Mouse (Mus musculus) neural tube, embryonic 15.5 days (tissue): Measurements from ENCODE around the gene Wrap53. TPM values are rescaled to one million over a fixed set of nuclear protein-coding genes. Genes with fewer than 3 reads are reported as not detected.

Source experiments
- ATAC-seq: fragments of 200-750 bp; cut with Nextera tagmentation; 2 replicates; pipeline ENCODE4 v1.8.0; 2017; ENCODE audit warnings: mild to moderate bottlenecking, moderate TSS enrichment, moderate library complexity; ENCODE audit not compliant: low FRiP score
- H3K27ac ChIP-seq: fragments of 300-500 bp; sonication (generic); replicated peaks from 2 replicates; pipeline ENCODE4 v1.5.1; 2015; ENCODE audit warnings: mild to moderate bottlenecking, inconsistent platforms
- H3K27me3 ChIP-seq: fragments of 300-500 bp; sonication (generic); replicated peaks from 2 replicates; pipeline ENCODE4 v1.6.1; 2015; ENCODE audit warnings: inconsistent platforms
- H3K36me3 ChIP-seq: fragments of 300-500 bp; sonication (generic); 2 replicates; pipeline ENCODE4 v1.6.1; 2015; ENCODE audit warnings: inconsistent platforms
- H3K4me1 ChIP-seq: fragments of 300-500 bp; sonication (generic); 2 replicates; pipeline ENCODE4 v1.6.1; 2015; ENCODE audit warnings: inconsistent platforms
- H3K4me2 ChIP-seq: fragments of 300-500 bp; sonication (generic); 2 replicates; pipeline ENCODE4 v1.6.1; 2015; ENCODE audit warnings: inconsistent platforms, mild to moderate bottlenecking, moderate library complexity
- H3K4me3 ChIP-seq: fragments of 300-500 bp; sonication (generic); replicated peaks from 2 replicates; pipeline ENCODE4 v1.5.1; 2015; ENCODE audit warnings: mild to moderate bottlenecking, inconsistent platforms
- H3K9ac ChIP-seq: fragments of 300-500 bp; sonication (generic); replicated peaks from 2 replicates; pipeline ENCODE4 v1.6.1; 2015; ENCODE audit warnings: mild to moderate bottlenecking, inconsistent platforms
- H3K9me3 ChIP-seq: fragments of 300-500 bp; sonication (generic); replicated peaks from 2 replicates; pipeline ENCODE4 v1.6.1; 2016; ENCODE audit warnings: inconsistent platforms
- WGBS: fragments of 180-500 bp; shearing (Covaris S2); methylation state at CpG from one replicate; pipeline ENCODE4 v1.1.7; 2015; ENCODE audit warnings: mixed read lengths; 5-methylcytosine and 5-hydroxymethylcytosine counted together
- polyA plus RNA-seq: library from polyadenylated mRNA; unstranded; fragments of >200 nt; fragmentation: Nextera tagmentation; extraction: Ambion mirVana; gene quantifications from 2 replicates; pipeline ENCODE4 v1.2.1, GENCODE M21; 2015

Gene Wrap53
- polyA plus RNA-seq, 1 experiment from 2014 or later: 18.8 TPM

GRCm38 (mm10) chr11:69613553-69614256 lies 33.6 kb upstream of the Wrap53 start:
- 0 out of 2 replicates have a peak, but pooled peaks cover 4% of the 10 kb centered on the region for H3K27me3 ChIP-seq
- H3K9me3 ChIP-seq: no peaks in the 10 kb centered on the region
- 0 out of 2 replicates have a peak overlapping the region, but pooled peaks have one; percentile 20 for H3K9ac ChIP-seq
- H3K4me3 ChIP-seq: peak overlapping the region; percentile 8; the same call in 1 of the 2 replicates
- peaks cover 5% of the 10 kb centered on the region for H3K4me1 ChIP-seq
- ATAC-seq: no peak
- H3K36me3 ChIP-seq: no peaks in the 10 kb centered on the region
- peak overlapping the region; percentile 36 for H3K4me2 ChIP-seq
- 11% methylated on average over 19 of the region's 19 CpGs for WGBS
- H3K27ac ChIP-seq: peak overlapping the region; percentile 60; the same call in 1 of the 2 replicates

- H3K4me1 ChIP-seq: peaks cover 11% of the 10 kb centered on the region
- ATAC-seq: no peak
- H3K4me2 ChIP-seq: no peak overlapping the region
- no peaks in the 10 kb centered on the region for H3K36me3 ChIP-seq
- H3K9me3 ChIP-seq: no peaks in the 10 kb centered on the region
- WGBS: 70% methylated on average over 4 of the region's 4 CpGs
- H3K27me3 ChIP-seq: 0 out of 2 replicates have a peak, but pooled peaks cover 4% of the 10 kb centered on the region
- no peak overlapping the region for H3K9ac ChIP-seq
- no peak overlapping the region for H3K4me3 ChIP-seq
- H3K27ac ChIP-seq: 0 out of 2 replicates have a peak overlapping the region, but pooled peaks have one; percentile 18
Observed at GRCm38 (mm10) chr11:69610899-69611298, 30.8 kb upstream of the Wrap53 start.

GRCm38 (mm10) chr11:69609416-69609815 lies 29.4 kb upstream of the Wrap53 start:
- H3K9me3 ChIP-seq: no peaks in the 10 kb centered on the region
- no peaks in the 10 kb centered on the region for H3K27me3 ChIP-seq
- H3K36me3 ChIP-seq: no peaks in the 10 kb centered on the region
- 64% methylated on average over 7 of the region's 7 CpGs for WGBS
- no peak overlapping the region for H3K4me3 ChIP-seq
- H3K9ac ChIP-seq: no peak overlapping the region
- H3K4me1 ChIP-seq: peaks cover 14% of the 10 kb centered on the region
- no peak for ATAC-seq
- no peak overlapping the region for H3K27ac ChIP-seq
- H3K4me2 ChIP-seq: no peak overlapping the region

- no peak overlapping the region for H3K9ac ChIP-seq
- H3K4me2 ChIP-seq: no peak overlapping the region
- no peaks in the 10 kb centered on the region for H3K27me3 ChIP-seq
- no peak overlapping the region for H3K4me3 ChIP-seq
- WGBS: 88% methylated on average over 3 of the region's 3 CpGs
- no peak overlapping the region for H3K27ac ChIP-seq
- no peak for ATAC-seq
- H3K4me1 ChIP-seq: peaks cover 20% of the 10 kb centered on the region
- H3K9me3 ChIP-seq: no peaks in the 10 kb centered on the region
- H3K36me3 ChIP-seq: no peaks in the 10 kb centered on the region
Observed at GRCm38 (mm10) chr11:69608525-69608924, 28.5 kb upstream of the Wrap53 start.

GRCm38 (mm10) chr11:69606832-69607231 lies 26.8 kb upstream of the Wrap53 start:
- ATAC-seq: no peak
- Histone ChIP-seq H3K4me1 (peaks cover 27% of the 10 kb centered on the region), H3K36me3 (peaks cover 4% of the 10 kb centered on the region), H3K9me3 (no peaks in the 10 kb centered on the region), H3K9ac (no peak overlapping the region), H3K27me3 (no peaks in the 10 kb centered on the region), H3K4me3 (no peak overlapping the region), H3K4me2 (no peak overlapping the region), H3K27ac (no peak overlapping the region)
- 83% methylated on average over 2 of the region's 2 CpGs for WGBS

- no peaks in the 10 kb centered on the region for H3K9me3 ChIP-seq
- H3K4me3 ChIP-seq: peak overlapping the region; percentile 81
- 66% methylated on average over 2 of the region's 2 CpGs for WGBS
- peaks cover 8% of the 10 kb centered on the region for H3K36me3 ChIP-seq
- H3K27me3 ChIP-seq: no peaks in the 10 kb centered on the region
- peak overlapping the region; percentile 17; the same call in 1 of the 2 replicates for H3K9ac ChIP-seq
- peaks cover 31% of the 10 kb centered on the region for H3K4me1 ChIP-seq
- H3K4me2 ChIP-seq: peak overlapping the region; percentile 95
- no peak for ATAC-seq
- H3K27ac ChIP-seq: peak overlapping the region; percentile 87
Observed at GRCm38 (mm10) chr11:69606491-69606795, 26.4 kb upstream of the Wrap53 start.

- Histone ChIP-seq H3K4me1 (peaks cover 32% of the 10 kb centered on the region), H3K4me2 (peak within 1 kb of the TSS; percentile 95), H3K36me3 (peaks cover 12% of the 10 kb centered on the region), H3K27ac (peak within 1 kb of the TSS; percentile 87), H3K9ac (peak within 1 kb of the TSS; percentile 88), H3K9me3 (no peaks in the 10 kb centered on the region), H3K4me3 (peak within 1 kb of the TSS; percentile 81), H3K27me3 (no peaks in the 10 kb centered on the region)
- ATAC-seq: peak; percentile 92
- WGBS: 2% methylated on average over 31 of the region's 32 CpGs
Observed at GRCm38 (mm10) chr11:69605726-69606490, 25.9 kb upstream of the Wrap53 start, which contains the start of gene Atp1b2. Gene Atp1b2 (minus strand): TSS chr11:69605942.

- Histone ChIP-seq H3K27ac (peak overlapping the region; percentile 87), H3K9me3 (no peaks in the 10 kb centered on the region), H3K9ac (peak overlapping the region; percentile 88), H3K4me3 (peak overlapping the region; percentile 81), H3K36me3 (peaks cover 17% of the 10 kb centered on the region), H3K27me3 (no peaks in the 10 kb centered on the region), H3K4me2 (peak overlapping the region; percentile 95), H3K4me1 (peaks cover 38% of the 10 kb centered on the region)
- ATAC-seq: peak; percentile 67
- WGBS: under 1% methylated on average over 64 of the region's 73 CpGs
Observed at GRCm38 (mm10) chr11:69604795-69605664, 25.0 kb upstream of the Wrap53 start.

- peaks cover 18% of the 10 kb centered on the region for H3K36me3 ChIP-seq
- H3K9me3 ChIP-seq: no peaks in the 10 kb centered on the region
- no peak for ATAC-seq
- H3K4me2 ChIP-seq: peak overlapping the region; percentile 95
- WGBS: 35% methylated on average over 3 of the region's 3 CpGs
- H3K27ac ChIP-seq: peak overlapping the region; percentile 87
- peak overlapping the region; percentile 88 for H3K9ac ChIP-seq
- H3K27me3 ChIP-seq: no peaks in the 10 kb centered on the region
- H3K4me3 ChIP-seq: peak overlapping the region; percentile 81
- H3K4me1 ChIP-seq: peaks cover 43% of the 10 kb centered on the region
Observed at GRCm38 (mm10) chr11:69604347-69604746, 24.3 kb upstream of the Wrap53 start.

- no peak for ATAC-seq
- Histone ChIP-seq H3K27me3 (no peaks in the 10 kb centered on the region), H3K4me3 (peak overlapping the region; percentile 81), H3K4me1 (peaks cover 45% of the 10 kb centered on the region), H3K9me3 (no peaks in the 10 kb centered on the region), H3K27ac (no peak overlapping the region), H3K9ac (no peak overlapping the region; the same call in 1 of the 2 replicates), H3K36me3 (peaks cover 20% of the 10 kb centered on the region), H3K4me2 (peak overlapping the region; percentile 95)
- WGBS: 84% methylated on average over 8 of the region's 8 CpGs
Observed at GRCm38 (mm10) chr11:69603516-69603915, 23.5 kb upstream of the Wrap53 start.

GRCm38 (mm10) chr11:69601768-69602167 lies 21.7 kb upstream of the Wrap53 start:
- Histone ChIP-seq H3K4me3 (no peak overlapping the region), H3K36me3 (peaks cover 20% of the 10 kb centered on the region), H3K4me1 (peaks cover 45% of the 10 kb centered on the region), H3K27ac (no peak overlapping the region), H3K4me2 (no peak overlapping the region), H3K27me3 (no peaks in the 10 kb centered on the region), H3K9ac (no peak overlapping the region), H3K9me3 (no peaks in the 10 kb centered on the region)
- WGBS: 75% methylated on average over 3 of the region's 3 CpGs
- no peak for ATAC-seq
